Mouse (Mus musculus) right cerebral cortex, postnatal 25 days (tissue): ENCODE measurements around the gene Cyp3a13.
"Not testable (repeated sequence)": the region's sequence is repeated elsewhere in the genome, so short reads cannot be mapped to it uniquely, and the experiment has no call there.

Source experiments
- DNase-seq: peaks from one replicate; pipeline ENCODE4 v3.0.0; 2022

Cyp3a13 gene

DNA sequence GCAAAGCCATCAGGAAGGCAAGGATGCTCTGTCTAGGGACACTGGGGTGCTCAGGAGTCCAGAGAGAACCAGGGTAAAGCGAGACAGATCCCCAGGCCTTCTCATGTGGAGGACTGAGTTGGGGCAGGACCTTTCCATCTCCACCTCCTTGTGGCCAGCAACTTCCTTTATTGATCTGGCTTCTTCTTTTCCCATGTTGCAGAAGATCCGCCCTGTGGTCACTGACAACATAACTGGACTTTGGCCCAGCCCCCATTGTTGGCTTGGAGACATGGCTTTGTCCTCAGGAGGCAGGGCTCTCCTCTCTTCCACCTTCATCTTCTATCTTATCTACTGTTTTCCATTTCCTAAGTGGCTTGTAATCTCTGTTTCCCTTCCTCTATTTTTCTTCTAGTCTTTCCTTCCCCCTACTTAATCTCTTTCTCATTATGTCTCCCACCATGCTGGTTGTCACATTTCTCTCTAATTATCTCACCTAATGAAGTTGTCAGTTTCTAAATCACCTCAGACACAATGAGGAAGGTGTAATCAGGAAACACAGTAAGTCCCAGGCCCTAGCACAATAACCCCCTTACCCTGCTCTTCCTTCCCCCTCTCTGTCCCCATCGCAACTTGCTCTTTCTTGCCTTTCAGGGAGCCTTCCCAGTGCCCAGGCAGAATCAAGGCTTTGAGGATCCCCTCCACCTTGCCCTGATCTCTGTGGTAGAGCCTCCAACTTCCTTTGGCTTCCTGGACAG lies 49.6 kb downstream of the Cyp3a13 start, which contains the start of gene Pilrb2:
Pilrb2 (minus strand) TSS at position 172 of the 737 bp plus-strand sequence.
- not testable (repeated sequence) for DNase-seq

DNA sequence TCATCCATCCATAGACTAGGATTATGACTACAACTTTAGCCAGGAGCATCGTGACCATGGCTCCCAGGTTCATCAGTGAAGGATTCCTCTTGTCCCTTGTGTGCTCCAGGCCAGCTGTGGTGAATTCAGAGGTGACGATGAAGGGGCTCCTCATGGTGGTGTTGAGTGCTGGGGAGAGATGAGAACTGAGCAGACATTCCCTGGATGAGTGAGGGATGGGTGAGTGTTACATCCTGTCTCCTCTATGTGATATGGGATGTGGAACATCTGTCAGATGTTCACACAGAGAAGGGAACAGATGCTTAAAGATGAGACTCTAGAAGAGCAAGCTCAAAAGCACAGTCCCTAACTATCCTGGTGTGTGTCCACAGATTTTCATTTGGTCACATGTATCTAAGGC lies 52.8 kb downstream of the Cyp3a13 start:
- DNase-seq = not testable (repeated sequence)

DNA sequence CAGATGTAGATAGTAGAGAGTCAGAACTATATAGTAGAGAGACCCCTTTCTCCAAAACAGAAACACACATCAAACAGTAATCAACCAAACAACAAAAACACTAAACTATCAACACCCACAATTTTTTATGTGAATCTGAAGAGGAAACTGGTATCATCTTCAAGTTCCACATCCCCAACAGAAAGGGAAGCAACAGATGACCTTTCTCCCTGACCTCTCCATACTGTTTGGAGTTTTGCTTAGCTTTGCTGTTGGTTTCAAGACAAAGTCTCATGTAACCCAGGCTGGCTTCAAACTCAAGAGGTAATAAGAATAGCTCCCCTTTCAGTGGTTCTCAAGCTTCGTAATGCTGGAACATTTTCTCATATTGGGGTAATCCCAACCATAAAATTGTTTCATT lies 57.4 kb downstream of the Cyp3a13 start:
- DNase-seq = not testable (repeated sequence)

DNA sequence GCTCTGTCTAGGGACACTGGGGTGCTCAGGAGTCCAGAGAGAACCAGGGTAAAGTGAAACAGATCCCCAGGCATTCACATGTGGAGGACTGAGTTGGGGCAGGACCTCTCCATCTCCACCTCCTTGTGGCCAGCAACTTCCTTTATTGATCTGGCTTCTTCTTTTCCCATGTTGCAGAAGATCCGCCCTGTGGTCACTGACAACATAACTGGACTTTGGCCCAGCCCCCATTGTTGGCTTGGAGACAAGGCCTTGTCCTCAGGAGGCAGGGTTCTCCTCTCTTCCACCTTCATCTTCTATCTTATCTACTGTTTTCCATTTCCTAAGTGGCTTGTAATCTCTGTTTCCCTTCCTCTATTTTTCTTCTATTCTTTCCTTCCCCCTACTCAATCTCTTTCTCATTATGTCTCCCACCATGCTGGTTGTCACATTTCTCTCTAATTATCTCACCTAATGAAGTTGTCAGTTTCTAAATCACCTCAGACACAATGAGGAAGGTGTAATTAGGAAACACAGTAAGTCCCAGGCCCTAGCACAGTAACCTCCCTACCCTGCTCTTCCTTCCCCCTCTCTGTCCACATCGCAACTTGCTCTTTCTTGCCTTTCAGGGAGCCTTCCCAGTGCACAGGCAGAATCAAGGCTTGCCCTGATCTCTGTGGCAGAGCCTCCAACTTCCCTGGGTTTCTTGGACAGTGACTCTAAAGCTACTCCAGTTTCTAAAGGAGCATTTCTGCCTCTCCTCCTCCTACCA lies 63.3 kb downstream of the Cyp3a13 start, which contains the start of gene Pilrb1:
Pilrb1 (minus strand) TSS at position 147 of the 751 bp plus-strand sequence.
- not testable (repeated sequence) for DNase-seq

DNA sequence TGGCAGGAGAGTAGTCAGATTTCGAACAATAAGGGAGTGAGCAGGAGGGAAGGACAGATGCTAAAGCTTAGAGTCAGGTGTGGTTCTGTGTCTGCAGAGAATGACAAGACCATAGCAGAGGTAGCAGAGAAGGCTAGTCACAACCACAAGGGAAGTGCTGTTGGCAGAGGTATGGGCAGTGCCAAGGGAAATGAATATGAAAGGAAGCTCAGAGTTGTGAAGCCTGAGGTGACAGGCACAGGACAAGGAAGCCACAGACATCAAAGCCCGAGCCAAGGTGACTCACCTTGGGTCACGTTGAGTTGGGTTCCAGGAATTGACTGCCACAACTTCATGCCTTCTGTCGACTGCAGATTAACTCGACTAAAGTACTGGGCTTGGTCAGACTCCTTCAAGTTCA lies 64.5 kb downstream of the Cyp3a13 start:
- not testable (repeated sequence) for DNase-seq

DNA sequence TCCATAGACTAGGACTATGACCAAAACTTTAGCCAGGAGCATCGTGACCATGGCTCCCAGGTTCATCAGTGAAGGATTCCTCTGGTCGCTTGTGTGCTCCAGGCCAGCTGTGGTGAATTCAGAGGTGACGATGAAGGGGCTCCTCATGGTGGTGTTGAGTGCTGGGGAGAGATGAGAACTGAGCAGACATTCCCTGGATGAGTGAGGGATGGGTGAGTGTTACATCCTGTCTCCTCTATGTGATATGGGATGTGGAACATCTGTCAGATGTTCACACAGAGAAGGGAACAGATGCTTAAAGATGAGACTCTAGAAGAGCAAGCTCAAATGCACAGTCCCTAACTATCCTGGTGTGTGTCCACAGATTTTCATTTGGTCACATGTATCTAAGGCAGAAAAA lies 66.5 kb downstream of the Cyp3a13 start:
- DNase-seq = not testable (repeated sequence)

DNA sequence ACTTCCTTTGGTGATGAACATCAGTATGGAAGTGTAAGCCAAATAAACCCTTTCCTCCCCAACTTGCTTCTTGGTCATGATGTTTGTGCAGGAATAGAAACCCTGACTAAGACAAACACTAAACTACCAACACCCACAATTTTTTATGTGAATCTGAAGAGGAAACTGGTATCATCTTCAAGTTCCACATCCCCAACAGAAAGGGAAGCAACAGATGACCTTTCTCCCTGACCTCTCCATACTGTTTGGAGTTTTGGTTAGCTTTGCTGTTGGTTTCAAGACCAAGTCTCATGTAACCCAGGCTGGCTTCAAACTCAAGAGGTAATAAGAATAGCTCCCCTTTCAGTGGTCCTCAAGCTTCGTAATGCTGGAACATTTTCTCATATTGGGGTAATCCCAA lies 71.1 kb downstream of the Cyp3a13 start:
- DNase-seq = not testable (repeated sequence)
